Mouse (Mus musculus): ENCODE results near the gene Aknad1.

The Aknad1 gene

GRCm38 (mm10) chr3:108739045-108739708 is at the start of gene Aknad1:
Gene Aknad1, plus strand, starts transcription at chr3:108739658.
- DNase-seq, result no peak

GRCm38 (mm10) chr3:108689979-108690378 is 49.5 kb upstream of the Aknad1 start:
- DNase-seq, result no peak

GRCm38 (mm10) chr3:108694321-108694720 is 45.1 kb upstream of the Aknad1 start:
- peak; percentile 40 for DNase-seq

- DNase-seq, result no peak
Measured at GRCm38 (mm10) chr3:108698662-108699061, 40.8 kb upstream of the Aknad1 start.

- no peak for DNase-seq
Measured at GRCm38 (mm10) chr3:108699786-108700185, 39.7 kb upstream of the Aknad1 start.

- DNase-seq, result no peak
Measured at GRCm38 (mm10) chr3:108701256-108701655, 38.2 kb upstream of the Aknad1 start.

GRCm38 (mm10) chr3:108702789-108703188 is 36.7 kb upstream of the Aknad1 start:
- DNase-seq, result no peak

- DNase-seq, result no peak
Measured at GRCm38 (mm10) chr3:108711296-108711695, 28.2 kb upstream of the Aknad1 start.

- no peak for DNase-seq
Measured at GRCm38 (mm10) chr3:108713065-108713675, 26.3 kb upstream of the Aknad1 start.

GRCm38 (mm10) chr3:108714837-108715236 is 24.6 kb upstream of the Aknad1 start:
- DNase-seq, result no peak

GRCm38 (mm10) chr3:108717896-108718502 is 21.5 kb upstream of the Aknad1 start:
- no peak for DNase-seq

GRCm38 (mm10) chr3:108719357-108719756 is 20.1 kb upstream of the Aknad1 start:
- no peak for DNase-seq

GRCm38 (mm10) chr3:108719761-108720160 is 19.7 kb upstream of the Aknad1 start:
- no peak for DNase-seq

GRCm38 (mm10) chr3:108721076-108721991 is 18.1 kb upstream of the Aknad1 start:
- DNase-seq, result peak; percentile 31

GRCm38 (mm10) chr3:108722036-108722872 is 17.2 kb upstream of the Aknad1 start, which contains the start of gene Gpsm2:
Gene Gpsm2, minus strand, starts transcription at chr3:108722309.
- peak; percentile 96 for DNase-seq

GRCm38 (mm10) chr3:108726413-108726812 is 13.0 kb upstream of the Aknad1 start:
- no peak for DNase-seq

- DNase-seq, result no peak
Measured at GRCm38 (mm10) chr3:108727344-108727743, 12.1 kb upstream of the Aknad1 start.

GRCm38 (mm10) chr3:108727776-108728175 is 11.7 kb upstream of the Aknad1 start:
- no peak for DNase-seq

GRCm38 (mm10) chr3:108730316-108730715 is 9.1 kb upstream of the Aknad1 start:
- no peak for DNase-seq

- no peak for DNase-seq
Measured at GRCm38 (mm10) chr3:108737761-108738160, 1.7 kb upstream of the Aknad1 start.

GRCm38 (mm10) chr3:108744060-108744459 is 4.6 kb downstream of the Aknad1 start:
- DNase-seq, result no peak

GRCm38 (mm10) chr3:108751061-108751460 is 11.6 kb downstream of the Aknad1 start:
- no peak for DNase-seq

Data from right cerebral cortex, adult 18-20 months (tissue).